Mouse (Mus musculus) kidney, adult 2 months (tissue): ENCODE results near the gene Olfr446.

Experiments used
- CTCF ChIP-seq: fragments of 200-500 bp; conservative IDR thresholded peaks from 2 replicates; pipeline ENCODE4 v1.5.1; 2011; ENCODE audit warnings: low read depth, mild to moderate bottlenecking, control low read depth, low read length, moderate library complexity, mixed read lengths; ENCODE audit not compliant: insufficient read depth, insufficient read length
- POLR2A ChIP-seq: fragments of 200-500 bp; IDR thresholded peaks from one replicate; pipeline ENCODE4 v1.6.1; 2011; ENCODE audit warnings: low read depth, low read length, control low read depth

- no peak for TF ChIP-seq POLR2A
- TF ChIP-seq CTCF, result no peak
Measured at GRCm38 (mm10) chr6:42921077-42921476, at the start of gene Olfr446.
